Mouse (Mus musculus) liver, adult 2 months (tissue): ENCODE data around the gene Prim2. TPM values are rescaled to one million over a fixed set of nuclear protein-coding genes. Genes with fewer than 3 reads are reported as not detected.

Experiments used
- DNase-seq: peaks from one replicate; pipeline ENCODE4 v3.0.0-alpha.2; 2011; ENCODE audit warnings: low read depth, low spot score; ENCODE audit errors: extremely low read depth
- H3K27ac ChIP-seq: fragments of 200-500 bp; replicated peaks from 2 replicates; pipeline ENCODE4 v1.5.1; 2012; ENCODE audit warnings: low read depth, mild to moderate bottlenecking, control low read depth, inconsistent platforms, low read length; ENCODE audit not compliant: insufficient read depth
- H3K27me3 ChIP-seq: fragments of 200-500 bp; 2 replicates; pipeline ENCODE4 v1.6.1; 2012; ENCODE audit warnings: mild to moderate bottlenecking, moderate library complexity, low read length, inconsistent platforms; ENCODE audit not compliant: control insufficient read depth, insufficient read depth
- H3K36me3 ChIP-seq: fragments of 200-500 bp; 2 replicates; pipeline ENCODE4 v1.6.1; 2012; ENCODE audit warnings: low read length, inconsistent platforms; ENCODE audit not compliant: control insufficient read depth, insufficient read depth
- H3K4me1 ChIP-seq: fragments of 200-500 bp; 2 replicates; pipeline ENCODE4 v1.6.1; 2011; ENCODE audit warnings: low read length; ENCODE audit not compliant: control insufficient read depth, insufficient read depth
- H3K4me3 ChIP-seq: fragments of 200-500 bp; 2 replicates; pipeline ENCODE4 v1.5.1; 2011; ENCODE audit warnings: low read depth, mild to moderate bottlenecking, control low read depth, low read length, moderate library complexity; ENCODE audit not compliant: insufficient read depth
- H3K79me2 ChIP-seq: fragments of 200-500 bp; 2 replicates; pipeline ENCODE4 v1.6.1; 2012; ENCODE audit warnings: inconsistent platforms, mild to moderate bottlenecking, low read length, moderate library complexity; ENCODE audit not compliant: control insufficient read depth, insufficient read depth
- H3K9ac ChIP-seq: fragments of 200-500 bp; 2 replicates; pipeline ENCODE4 v1.6.1; 2012; ENCODE audit warnings: low read depth, mild to moderate bottlenecking, control low read depth, inconsistent platforms, low read length
- CTCF ChIP-seq: fragments of 200-500 bp; IDR thresholded peaks from 2 replicates; pipeline ENCODE4 v1.5.1; 2011; ENCODE audit warnings: low read depth, low read length, control low read depth
- POLR2A ChIP-seq: fragments of 200-500 bp; IDR thresholded peaks from 2 replicates; pipeline ENCODE4 v1.6.1; 2011; ENCODE audit warnings: low read length, control low read depth; ENCODE audit not compliant: insufficient read depth; ENCODE audit errors: extremely low read depth
- WGBS: fragments of 180-500 bp; shearing (Covaris S2); methylation state at CpG from one replicate; pipeline ENCODE4 v1.1.7; 2018; 5-methylcytosine and 5-hydroxymethylcytosine counted together
- polyA plus RNA-seq: library from polyadenylated mRNA; depleted of rRNA; stranded (reverse); fragments of >200 nt; gene quantifications from 2 replicates; pipeline ENCODE4 v1.2.3, GENCODE M21; 2012
- total RNA-seq: library from RNA; depleted of rRNA; stranded (reverse); fragments of >200 nt; gene quantifications from 2 replicates; pipeline ENCODE4 v1.2.3, GENCODE M21; 2014

Gene Prim2
- total and polyA plus RNA-seq, 2 experiments = 1.2 to 5.1 TPM

- 95% methylated on average over 9 of the region's 9 CpGs for WGBS
- H3K27ac ChIP-seq = no peak overlapping the region
- no peaks in the 10 kb centered on the region for H3K79me2 ChIP-seq
- TF ChIP-seq CTCF (no peak), POLR2A (no peak)
- no peak overlapping the region for H3K4me3 ChIP-seq
- H3K4me1 ChIP-seq = no peaks in the 10 kb centered on the region
- H3K9ac ChIP-seq = no peak overlapping the region
- H3K27me3 ChIP-seq = no peaks in the 10 kb centered on the region
- H3K36me3 ChIP-seq = peaks cover 1% of the 10 kb centered on the region
- no peak for DNase-seq
Observed at GRCm38 (mm10) chr1:33649534-33650108, 20.0 kb downstream of the Prim2 start.

- H3K4me3 ChIP-seq = no peak overlapping the region
- 93% methylated on average over 4 of the region's 4 CpGs for WGBS
- no peaks in the 10 kb centered on the region for H3K4me1 ChIP-seq
- TF ChIP-seq CTCF (no peak), POLR2A (no peak)
- DNase-seq = no peak
- H3K36me3 ChIP-seq = peaks cover 1% of the 10 kb centered on the region
- H3K27ac ChIP-seq = no peak overlapping the region
- no peaks in the 10 kb centered on the region for H3K79me2 ChIP-seq
- no peaks in the 10 kb centered on the region for H3K27me3 ChIP-seq
- no peak overlapping the region for H3K9ac ChIP-seq
Observed at GRCm38 (mm10) chr1:33649021-33649420, 20.6 kb downstream of the Prim2 start.

- no peak for DNase-seq
- Histone ChIP-seq H3K36me3 (peaks cover 1% of the 10 kb centered on the region), H3K79me2 (no peaks in the 10 kb centered on the region), H3K27ac (no peak overlapping the region), H3K4me3 (no peak overlapping the region), H3K4me1 (no peaks in the 10 kb centered on the region), H3K9ac (no peak overlapping the region), H3K27me3 (no peaks in the 10 kb centered on the region)
- TF ChIP-seq CTCF = no peak
- TF ChIP-seq POLR2A = no peak
- 86% methylated on average over 4 of the region's 4 CpGs for WGBS
Observed at GRCm38 (mm10) chr1:33647661-33648060, 21.9 kb downstream of the Prim2 start.

DNA sequence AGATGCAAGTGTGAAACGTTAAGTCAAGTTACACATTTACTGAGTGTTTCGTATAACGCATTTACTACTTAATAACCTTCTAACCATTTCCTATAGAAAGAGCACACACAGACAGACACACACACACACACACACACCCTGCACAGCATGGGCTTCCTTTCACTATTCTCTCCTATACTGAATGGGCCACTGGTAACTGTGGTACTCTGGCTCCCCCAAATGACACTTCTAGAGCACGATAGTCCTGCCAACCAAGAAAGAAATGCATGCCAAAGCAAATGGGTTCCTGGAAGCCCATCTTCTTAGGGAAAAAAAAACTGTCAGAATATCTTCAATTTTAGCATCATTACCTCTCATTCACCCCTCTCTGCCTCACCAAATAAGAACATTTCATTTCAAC, 22.4 kb downstream of the Prim2 start:
- Histone ChIP-seq H3K27me3 (no peaks in the 10 kb centered on the region), H3K4me3 (no peak overlapping the region), H3K36me3 (peaks cover 1% of the 10 kb centered on the region), H3K27ac (no peak overlapping the region), H3K9ac (no peak overlapping the region), H3K4me1 (no peaks in the 10 kb centered on the region), H3K79me2 (no peaks in the 10 kb centered on the region)
- no peak for DNase-seq
- WGBS = 82% methylated on average over 4 of the region's 4 CpGs
- no peak for TF ChIP-seq POLR2A
- no peak for TF ChIP-seq CTCF

GRCm38 (mm10) chr1:33645689-33646088, 23.9 kb downstream of the Prim2 start:
- Histone ChIP-seq H3K79me2 (no peaks in the 10 kb centered on the region), H3K27me3 (no peaks in the 10 kb centered on the region), H3K4me1 (no peaks in the 10 kb centered on the region), H3K36me3 (no peaks in the 10 kb centered on the region; the same call in none of the 2 replicates), H3K9ac (no peak overlapping the region), H3K4me3 (no peak overlapping the region), H3K27ac (no peak overlapping the region)
- TF ChIP-seq CTCF (no peak), POLR2A (no peak)
- no peak for DNase-seq
- 76% methylated on average over 1 of the region's 1 CpGs for WGBS

GRCm38 (mm10) chr1:33641139-33641538, 28.5 kb downstream of the Prim2 start:
- WGBS = 88% methylated on average over 2 of the region's 2 CpGs
- peaks cover 1% of the 10 kb centered on the region; the same call in 1 of the 2 replicates for H3K36me3 ChIP-seq
- no peak for TF ChIP-seq POLR2A
- no peak for TF ChIP-seq CTCF

More at GRCm38 (mm10) chr1:33641139-33641538, 28.5 kb downstream of the Prim2 start:
- DNase-seq = no peak
- no peaks in the 10 kb centered on the region for H3K79me2 ChIP-seq
- no peak overlapping the region for H3K27ac ChIP-seq
- no peaks in the 10 kb centered on the region for H3K4me1 ChIP-seq
- H3K4me3 ChIP-seq = no peak overlapping the region
- H3K9ac ChIP-seq = no peak overlapping the region
- no peaks in the 10 kb centered on the region for H3K27me3 ChIP-seq
